Mouse (Mus musculus) CH12F3 (cell line): Measurements from ENCODE around the gene Rbbp8nl.

Experiments used
- in situ Hi-C: fragments of 300-500 bp; cut with MboI; formaldehyde crosslinking; loops from 2 replicates; pipeline ENCODE4 v1.14.3; 2020; ENCODE audit warnings: low sequenced_read_pairs

Gene Rbbp8nl

DNA sequence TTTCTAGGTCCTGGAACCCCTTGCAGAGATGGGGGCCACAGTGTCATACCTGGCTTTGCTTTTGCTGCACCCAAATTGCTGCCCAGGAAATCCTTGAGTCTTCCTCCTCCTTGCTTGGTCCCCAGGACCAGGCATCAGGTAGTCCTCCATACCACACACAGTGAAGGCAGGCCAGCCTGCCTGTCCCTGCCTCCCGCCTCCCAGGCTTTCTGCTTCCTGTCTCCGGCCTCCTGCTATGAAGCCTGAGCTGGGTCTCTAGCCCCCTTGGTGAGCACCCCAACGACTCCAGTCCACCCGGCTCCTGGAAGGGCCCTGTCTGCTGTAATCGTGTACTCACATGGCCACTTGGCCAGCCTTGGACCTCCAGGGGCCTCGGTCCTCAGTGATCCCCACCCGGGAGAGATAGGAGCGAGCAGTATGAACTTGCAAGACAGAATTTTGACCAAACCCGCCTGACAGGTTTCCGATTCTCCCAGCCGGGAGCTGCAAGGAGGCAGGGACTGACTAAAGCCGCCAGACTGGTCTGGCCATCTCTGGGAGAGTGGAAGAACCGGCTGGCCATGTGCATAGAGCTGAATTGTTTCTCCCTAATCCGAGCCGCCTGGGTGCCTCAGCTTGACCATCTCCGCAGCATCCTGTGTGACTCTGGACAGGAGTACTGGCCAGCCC lies at the start of gene Rbbp8nl:
Gene Rbbp8nl, minus strand, starts transcription at position 440 of the 669 bp plus-strand sequence.
- in situ Hi-C loops = no loop called here

DNA sequence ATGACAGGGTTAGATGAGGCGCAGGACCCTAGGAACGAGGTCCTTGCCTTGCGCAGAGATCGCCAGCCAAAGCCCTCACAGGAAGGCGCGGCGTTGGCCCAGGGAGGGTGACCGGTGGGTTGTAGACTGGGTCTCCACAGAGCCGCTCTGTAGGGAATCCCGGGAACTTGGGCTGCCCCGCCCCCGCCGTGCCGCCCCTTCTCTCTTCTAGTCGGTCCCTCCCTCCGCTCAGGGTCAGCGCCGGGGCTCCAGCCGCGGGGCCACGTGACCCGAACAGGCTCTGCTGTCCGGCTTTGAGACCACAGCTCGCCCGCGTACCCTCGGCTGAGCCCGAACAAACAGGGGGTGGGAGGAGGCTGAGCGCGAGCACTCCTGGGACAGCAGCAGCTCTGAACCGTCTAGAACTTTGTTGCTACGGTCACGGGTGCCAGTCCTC lies 44.9 kb upstream of the Rbbp8nl start, which contains the start of gene Gata5:
Gene Gata5, minus strand, starts transcription at position 149 of the 436 bp plus-strand sequence.
- in situ Hi-C loops = no loop called here

DNA sequence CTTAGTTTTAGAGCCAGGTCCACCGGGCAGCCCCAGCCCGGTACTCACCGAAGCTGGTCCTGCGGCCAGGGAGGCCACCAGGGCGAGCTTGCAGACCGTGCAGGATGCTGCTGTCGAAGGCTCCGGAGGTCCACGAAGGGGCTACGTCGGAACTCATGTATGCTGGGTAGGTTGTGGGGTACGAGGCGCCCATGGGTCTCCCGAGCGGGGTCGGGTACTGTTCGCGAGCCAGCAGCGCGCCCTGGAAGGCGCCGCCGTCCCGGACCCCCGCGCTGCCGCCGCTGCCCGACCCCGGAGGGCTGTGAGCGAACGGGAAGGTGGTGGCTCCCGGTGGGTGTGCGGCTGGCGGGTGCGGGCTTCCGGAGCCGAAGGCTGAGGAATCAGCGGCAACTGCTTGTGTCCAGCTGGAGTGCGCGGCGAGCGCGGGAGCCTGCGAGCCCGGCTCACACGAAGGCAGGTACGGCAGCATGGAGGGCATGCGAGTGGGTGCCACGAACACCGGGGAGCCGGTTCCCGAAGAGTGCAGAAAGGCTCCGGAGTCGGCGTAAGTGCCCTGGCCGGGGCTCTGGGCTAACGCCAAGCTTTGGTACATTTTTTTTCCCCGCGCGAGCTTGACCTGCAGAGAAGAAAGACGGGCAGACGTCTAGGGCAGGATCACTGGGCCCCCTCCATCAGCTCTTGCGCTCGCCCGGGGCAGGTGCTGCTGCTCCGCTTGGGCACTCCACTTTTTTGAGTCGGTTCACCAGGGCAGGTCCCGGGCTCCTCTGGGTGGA lies 44.3 kb upstream of the Rbbp8nl start:
- in situ Hi-C loops = no loop called here

DNA sequence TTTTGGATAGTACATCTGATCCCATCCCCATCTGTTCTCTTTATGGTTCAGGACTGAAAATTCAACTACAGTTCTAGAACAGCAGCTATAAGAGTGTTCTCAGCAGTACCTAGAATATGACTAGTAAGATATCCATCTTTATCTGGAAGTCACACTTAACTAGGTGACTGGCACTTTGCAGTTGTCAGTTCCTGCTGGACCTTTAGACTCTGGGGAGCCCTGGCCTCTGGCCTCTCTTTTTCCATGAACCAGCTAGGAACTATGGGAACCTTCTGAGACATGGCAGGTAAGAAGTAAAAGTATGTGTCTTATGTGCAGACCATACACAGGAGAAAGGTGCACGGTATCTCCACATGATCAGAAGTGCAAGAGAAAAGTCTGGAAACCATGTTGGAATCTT lies 39.8 kb upstream of the Rbbp8nl start:
- in situ Hi-C loops = no loop called here

DNA sequence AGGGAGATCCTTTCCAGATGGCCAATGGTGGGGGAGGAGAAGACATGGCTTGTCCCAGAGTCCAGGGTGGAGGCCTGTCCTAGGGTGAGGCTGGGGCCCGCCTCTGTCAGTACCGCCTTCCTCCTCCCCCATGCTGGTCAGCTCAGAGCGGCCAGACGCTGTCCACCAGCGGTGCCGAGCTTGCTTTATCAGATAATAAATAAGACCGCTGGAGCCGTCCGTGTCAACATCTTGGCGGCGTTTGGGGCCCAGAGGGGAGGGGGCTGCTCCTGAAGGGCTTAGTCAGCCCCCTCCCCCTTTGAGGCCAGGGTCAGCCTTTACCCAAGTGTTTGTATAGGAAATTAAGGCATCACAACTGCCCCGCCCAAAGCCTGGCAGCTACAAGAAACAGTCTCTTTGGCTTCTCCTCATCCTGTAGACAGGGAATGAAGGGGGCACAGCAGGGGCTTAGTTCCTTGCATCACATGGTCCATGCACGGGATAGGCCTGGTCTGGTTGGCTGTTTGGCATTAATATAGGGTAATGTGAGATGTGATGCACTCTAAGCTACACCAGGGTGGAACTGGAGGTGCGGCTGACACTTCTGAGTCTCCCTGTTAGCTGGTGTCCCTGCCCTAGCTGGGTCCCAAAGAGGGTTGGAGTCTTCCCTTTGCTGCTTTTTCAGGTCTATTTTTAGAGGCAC lies 33.1 kb upstream of the Rbbp8nl start:
- in situ Hi-C loops = no loop called here

DNA sequence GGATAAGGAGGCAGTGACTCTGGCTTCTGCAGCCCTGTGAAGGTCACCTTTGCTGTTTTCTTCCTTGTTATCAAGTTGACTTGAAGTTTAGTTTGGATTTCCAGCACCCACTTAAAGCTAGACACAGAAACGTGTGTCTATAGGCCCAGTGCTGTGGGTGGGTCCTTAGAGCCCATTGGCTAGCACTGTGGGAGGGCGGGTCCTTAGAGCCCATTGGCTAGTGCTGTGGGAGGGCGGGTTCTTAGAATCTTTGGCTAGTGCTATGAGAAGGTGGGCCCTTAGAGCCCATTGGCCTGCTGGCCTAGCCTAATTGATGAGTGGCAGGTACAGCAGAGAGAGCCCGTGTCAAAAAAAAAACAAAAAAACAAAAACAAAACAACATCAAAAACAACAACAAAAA lies 30.5 kb upstream of the Rbbp8nl start:
- in situ Hi-C loops = no loop called here

DNA sequence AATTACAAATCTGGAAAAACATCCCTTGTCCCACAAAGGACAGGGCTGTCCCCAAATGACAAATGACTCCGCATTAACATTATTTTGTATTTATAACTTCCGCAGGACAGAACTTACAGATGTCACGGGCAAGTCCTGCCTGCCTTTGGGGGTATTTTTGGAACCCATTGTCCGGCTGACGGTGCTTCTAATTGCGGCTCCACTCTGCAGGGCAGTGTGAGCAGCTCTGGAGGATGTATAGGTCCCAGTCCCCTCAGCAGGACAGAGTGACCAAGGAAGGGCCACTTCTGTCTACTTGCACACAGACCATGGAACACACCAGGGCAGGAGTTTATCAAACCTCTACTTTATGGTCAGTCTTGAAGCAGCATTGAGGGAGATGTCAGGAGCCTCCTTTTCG lies 27.9 kb upstream of the Rbbp8nl start:
- in situ Hi-C loops = no loop called here

DNA sequence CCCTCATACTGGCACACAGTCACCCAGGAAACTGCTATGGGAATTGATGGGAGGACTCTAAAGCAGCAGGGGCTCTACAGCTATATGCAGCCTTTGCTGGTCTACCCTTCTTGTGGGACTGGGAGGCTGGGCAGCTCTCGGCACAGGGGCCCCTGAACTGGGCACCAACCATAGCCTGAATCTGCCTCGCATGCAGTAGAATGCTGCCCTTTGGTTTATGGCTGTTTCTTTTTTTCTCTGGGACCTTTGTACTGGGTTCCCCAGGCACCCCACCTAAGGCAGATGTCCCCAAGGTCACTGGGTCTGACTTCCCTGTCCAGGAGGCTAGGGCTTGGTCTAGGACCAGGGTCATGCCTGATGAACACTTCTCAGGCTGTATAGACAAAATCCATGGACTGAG lies 24.6 kb upstream of the Rbbp8nl start:
- in situ Hi-C loops = no loop called here

DNA sequence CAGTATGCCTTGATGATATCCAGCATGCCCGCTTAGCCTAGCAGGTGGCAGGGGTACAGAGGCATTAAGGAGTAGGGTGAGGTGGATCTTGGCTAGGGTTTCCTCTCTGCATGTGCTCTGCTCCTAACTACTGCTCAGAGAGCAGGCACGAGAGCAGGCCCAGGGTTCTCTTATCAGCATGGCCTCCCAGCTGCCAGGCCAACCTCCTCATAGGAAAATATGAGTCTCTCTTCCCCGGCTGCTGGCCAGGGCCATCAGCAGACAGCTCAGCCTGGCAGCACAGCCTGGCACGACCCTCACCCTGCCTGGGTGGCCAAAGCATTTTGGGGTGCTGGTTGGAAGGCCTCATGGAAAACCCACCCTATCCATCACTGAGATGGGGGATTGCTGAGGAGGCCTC lies 21.5 kb upstream of the Rbbp8nl start:
- in situ Hi-C loops = no loop called here

DNA sequence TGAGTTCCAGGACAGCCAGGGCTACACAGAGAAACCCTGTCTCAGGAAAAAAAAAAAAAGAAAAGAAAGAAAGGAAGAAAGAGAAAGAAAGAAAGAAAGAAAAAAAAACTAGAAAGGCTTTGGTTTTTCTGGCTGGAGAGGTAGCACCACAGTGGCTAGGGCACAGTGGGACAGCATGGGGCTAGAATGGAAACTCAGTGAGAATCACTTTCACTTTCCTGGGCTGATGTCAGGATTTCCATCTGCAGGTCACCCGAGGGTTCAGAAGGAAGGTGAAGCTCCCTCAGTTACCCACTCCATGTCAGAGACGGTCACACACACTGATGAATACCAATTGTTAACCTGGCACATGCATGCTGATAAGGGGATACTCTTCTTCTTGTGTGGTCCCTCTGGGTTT lies 18.0 kb upstream of the Rbbp8nl start:
- in situ Hi-C loops = no loop called here

DNA sequence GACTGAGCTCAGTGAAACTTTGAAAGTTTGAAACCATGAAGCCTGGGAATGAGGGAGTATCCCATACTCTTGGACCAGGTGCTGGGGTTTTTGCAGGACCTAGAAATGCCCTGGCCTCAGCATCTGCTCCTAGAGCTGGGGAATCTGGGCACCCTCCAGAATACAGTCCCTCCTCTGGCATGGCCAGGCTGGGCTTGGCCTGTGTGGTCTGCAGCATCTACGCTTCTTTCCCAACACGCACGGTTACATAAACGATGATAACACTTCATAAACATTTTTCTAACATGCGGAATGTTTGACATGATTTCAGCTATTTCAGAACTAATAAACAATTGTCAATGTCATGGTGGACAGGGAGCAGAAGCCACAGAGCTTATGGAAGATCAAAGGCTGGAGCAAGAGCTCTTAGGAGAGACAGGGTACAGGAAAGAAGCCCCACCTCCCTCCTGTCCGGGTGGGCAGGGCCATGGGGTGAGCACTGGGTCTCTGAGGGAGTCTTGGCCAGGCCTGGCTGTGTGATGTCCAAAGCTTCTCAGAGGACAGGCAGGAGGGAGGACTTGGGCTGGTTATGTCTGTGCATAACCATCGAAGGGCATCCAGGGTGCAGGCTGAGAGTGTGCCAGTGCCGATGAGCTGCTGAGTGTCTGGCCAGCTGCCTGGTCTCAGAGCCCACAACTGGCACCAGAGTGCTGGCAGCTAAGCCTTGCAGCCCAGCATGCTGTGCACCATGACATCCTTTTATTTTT lies 16.9 kb upstream of the Rbbp8nl start:
- in situ Hi-C loops = no loop called here

DNA sequence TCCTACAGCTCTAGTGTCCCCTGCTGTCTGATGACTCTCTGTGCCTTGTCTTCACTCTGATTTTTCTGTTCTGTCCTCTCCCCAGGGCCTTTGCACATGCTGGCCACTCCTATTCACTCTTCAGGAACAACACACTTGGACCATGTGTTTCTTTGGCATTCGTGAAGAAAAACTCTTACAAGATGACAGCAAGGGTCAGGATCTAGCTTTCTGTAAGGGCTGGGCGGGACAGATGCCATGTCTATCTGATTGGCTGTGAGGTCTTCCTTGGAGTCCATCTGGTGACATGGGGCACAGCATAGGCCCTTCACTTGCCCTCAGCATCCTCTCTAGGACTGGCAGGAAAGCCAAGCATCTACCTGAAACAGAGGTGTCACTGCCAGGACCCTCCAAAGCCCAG lies 16.3 kb upstream of the Rbbp8nl start:
- in situ Hi-C loops = no loop called here

DNA sequence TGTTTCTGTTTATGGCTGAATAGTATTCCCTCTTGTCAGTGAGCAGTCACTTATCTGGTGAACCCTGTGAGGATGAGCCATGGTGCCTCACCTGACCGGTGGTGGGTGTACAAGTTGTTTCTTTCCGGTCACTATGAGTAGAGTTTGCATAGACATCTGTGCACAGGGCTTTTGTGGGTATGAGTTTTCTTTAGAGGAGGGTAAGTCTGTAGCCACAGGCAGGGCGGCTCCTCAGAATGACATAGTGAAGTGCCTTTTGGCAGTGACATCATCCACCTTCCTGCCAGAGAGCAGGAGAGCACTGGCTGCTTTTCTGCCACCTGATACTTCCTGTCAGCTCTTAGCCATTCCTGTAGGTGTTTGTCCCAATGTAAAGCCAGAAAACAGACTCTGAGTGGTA lies 15.8 kb upstream of the Rbbp8nl start:
- in situ Hi-C loops = no loop called here

DNA sequence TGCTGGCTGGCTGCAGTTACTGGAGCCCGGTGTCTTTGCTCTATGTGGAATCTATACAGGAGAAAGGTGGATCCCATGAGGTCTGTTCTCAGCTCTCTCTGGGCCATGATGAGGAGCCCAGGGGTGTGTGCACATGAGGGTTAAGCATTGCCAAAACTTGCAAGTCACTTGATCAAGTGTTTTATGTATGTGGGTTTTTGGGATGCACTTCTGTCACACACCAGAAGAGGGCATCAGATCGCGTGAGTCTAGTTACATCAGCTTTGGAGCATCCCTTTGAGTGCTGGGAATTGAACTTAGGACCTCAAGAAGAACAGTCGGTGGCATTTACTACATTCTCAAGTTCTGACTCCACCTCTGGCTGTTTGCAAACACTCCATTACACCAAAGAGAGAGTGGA lies 14.9 kb upstream of the Rbbp8nl start:
- in situ Hi-C loops = no loop called here

DNA sequence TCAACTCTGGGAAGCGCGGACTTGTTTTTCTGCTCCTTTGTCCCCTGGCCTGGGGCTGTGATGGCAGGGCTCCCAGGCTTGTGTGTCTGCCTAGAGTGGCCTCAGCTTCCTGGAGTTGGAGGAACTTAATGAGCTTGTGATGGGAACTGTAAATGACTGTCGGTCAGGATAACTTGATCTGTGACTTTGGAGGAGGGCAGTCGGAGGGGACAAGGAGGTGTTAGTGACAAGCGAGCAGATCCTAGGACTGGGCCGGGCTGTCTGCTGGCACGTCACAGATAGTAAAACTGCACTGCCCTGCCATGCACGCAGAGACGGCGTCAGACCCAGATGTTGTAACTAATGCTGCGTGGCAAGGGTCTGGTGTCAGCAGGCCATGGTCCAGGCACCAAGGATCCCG lies 13.8 kb upstream of the Rbbp8nl start:
- in situ Hi-C loops = no loop called here

DNA sequence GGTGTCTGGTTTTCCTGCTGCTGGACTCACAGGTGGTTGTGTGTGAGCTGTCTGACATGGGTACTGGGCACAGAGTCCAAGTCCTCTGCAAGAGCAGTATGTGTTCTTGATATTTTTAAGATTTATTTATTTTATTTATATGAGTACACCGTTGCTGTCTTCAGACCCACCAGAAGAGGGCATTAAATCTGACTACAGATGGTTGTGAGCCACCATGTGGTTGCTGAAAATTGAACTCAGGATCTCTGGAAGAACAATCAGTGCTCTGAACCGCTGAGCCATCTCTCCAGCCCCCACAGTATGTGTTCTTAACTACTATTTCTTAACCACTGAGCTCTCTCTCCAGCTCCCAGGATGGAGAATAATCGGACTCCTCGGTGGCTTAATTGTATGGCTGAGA lies 12.5 kb upstream of the Rbbp8nl start:
- in situ Hi-C loops = no loop called here

DNA sequence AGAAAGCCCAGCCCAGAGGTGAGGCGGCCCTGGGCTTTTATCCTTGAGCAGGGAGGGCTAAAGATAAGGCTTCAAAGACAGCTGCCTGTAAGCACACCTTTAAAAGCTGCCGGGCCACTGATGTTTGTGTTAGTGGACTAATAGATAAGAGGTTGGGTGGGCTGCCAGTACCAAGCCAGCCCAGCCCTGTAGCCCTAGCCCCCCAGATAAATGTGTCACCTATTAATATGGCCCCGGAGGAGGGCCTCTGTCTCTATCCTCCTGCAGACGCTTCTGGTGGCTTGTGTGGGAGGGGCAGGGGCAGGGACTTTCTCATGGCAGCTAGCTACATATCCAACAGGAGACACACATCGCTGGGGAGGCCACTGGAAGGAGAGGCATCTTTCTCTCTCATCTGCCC lies 11.1 kb upstream of the Rbbp8nl start:
- in situ Hi-C loops = no loop called here

DNA sequence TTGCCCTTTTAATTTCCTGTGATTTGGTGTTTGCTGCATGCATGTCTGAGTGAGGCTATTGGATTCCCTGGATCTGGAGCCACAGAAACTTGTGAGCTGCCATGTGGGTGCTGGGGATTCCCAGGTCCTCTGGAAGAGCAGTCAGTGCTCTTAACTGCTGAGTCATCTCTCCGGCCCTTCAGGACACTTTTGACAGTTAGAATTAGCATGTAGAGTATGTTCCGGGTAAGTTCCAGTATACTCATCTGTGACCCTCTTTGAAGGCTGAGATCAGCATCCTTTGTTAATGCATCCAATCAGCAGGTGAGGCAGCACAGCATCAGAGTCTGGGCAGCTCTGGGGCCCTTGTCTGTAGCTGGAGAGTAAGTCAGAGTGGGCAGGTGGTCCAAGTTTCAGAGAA lies 10.6 kb upstream of the Rbbp8nl start:
- in situ Hi-C loops = no loop called here

DNA sequence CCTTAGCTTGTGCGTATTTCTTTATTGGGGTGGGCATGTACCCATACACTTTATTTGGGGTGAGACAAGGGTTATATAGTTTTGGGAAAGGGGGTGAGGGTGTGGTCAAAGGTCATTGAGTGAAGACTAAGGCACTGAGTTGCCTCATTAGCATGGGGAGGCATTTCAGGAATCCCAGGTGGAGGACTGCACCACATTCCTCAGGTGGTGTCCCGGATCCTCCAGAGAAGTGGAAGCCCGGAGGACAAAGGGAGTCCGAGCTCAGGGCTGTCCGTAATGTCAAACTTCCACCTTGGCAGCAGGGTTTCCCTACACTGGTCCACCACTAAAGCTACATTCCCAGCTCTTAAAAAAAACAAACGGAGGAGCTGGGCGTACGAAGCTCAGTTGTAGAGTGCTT lies 3.2 kb upstream of the Rbbp8nl start:
- in situ Hi-C loops = no loop called here

DNA sequence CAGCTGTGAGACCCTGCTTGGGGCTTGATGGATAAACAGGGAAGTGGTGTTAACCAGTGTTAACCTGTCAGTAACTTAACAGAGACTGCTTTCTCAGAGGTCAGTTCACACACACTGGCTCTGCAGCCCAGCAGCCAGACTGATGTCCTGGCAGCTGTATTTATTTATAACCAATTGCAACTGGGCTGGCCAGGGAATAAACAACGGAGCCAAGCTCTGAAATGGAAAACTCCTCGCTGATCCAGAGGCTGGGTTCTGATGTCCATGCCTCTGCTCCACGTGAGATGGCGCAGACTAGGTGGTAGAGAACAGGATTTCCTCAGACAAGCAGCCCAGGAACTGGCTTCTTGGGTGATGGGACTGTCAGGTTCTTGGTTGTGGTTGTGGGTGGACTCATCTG lies 2.3 kb upstream of the Rbbp8nl start:
- in situ Hi-C loops = no loop called here

DNA sequence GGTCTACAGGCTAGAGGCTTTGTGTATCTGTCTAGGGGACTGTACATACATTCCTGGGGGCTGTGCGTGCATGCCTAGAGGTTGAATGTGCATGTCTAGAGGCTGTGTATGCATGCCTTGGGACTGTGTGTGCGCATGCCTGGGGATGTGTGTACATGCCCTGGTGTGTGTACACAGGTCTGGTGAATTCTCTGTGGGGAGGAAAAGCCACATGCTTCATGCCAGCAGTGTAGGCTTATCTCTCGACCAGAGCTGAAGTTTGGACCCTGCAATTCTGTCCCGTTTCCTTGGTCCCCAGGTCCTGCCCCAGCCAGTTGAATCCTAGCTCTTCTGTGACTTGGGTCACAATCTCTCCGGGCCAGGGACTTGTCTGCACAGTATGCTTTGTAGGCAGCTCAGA lies 1.9 kb upstream of the Rbbp8nl start:
- in situ Hi-C loops = no loop called here
